Mouse (Mus musculus): ENCODE results near the gene Met. TPM values are rescaled to one million over a fixed set of nuclear protein-coding genes. Genes with fewer than 3 reads are reported as not detected.
A peak's percentile ranks its signal among the peaks of the same experiment; 100 is the strongest.

Met gene
- total and polyA plus RNA-seq, 2 experiments from 2014 or later, result 1.1 to 4.5 TPM

DNA sequence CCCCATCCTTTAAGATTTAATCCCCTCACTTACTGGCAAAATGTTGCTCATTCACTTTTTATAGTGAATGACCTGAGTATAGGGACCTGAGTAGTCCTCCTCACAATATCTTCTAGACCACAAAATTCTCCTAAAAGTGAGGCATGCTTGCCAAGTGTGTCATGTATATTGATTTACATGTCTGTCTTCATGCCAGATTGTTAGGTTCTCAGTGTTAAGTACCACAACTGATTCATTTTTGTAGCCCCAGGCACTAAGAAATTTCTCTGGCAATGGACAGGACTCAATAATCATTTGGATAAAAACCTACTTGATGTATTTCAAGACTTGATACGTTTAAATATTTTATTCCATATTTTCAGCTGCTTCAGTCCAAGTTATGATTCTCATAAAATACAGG is 8.5 kb upstream of the Met start:
- no peak for DNase-seq (ENCODE audit: low spot score)
- no peak overlapping the region for H3K9ac ChIP-seq (replicated peaks; ENCODE audit: low read length)
- WGBS, result 79% methylated on average over 1 of the region's 1 CpGs
- no peaks in the 10 kb centered on the region for H3K9me3 ChIP-seq (ENCODE audit: low read length)
- no peak for ATAC-seq
- no peaks in the 10 kb centered on the region for H3K36me3 ChIP-seq (ENCODE audit: insufficient read depth, low read length)
- no peaks in the 10 kb centered on the region for H3K27me3 ChIP-seq (ENCODE audit: insufficient read depth, low read length)
- no peak overlapping the region for H3K4me3 ChIP-seq (ENCODE audit: low read length)
- no peak overlapping the region for H3K27ac ChIP-seq
- no peak overlapping the region for H3K4me2 ChIP-seq (ENCODE audit: low read depth, low read length)
- no peaks in the 10 kb centered on the region for H3K4me1 ChIP-seq (ENCODE audit: insufficient read depth, low read length)
- no peak for TF ChIP-seq CTCF (IDR thresholded peaks at IDR 0.05; ENCODE audit: low read depth)

DNA sequence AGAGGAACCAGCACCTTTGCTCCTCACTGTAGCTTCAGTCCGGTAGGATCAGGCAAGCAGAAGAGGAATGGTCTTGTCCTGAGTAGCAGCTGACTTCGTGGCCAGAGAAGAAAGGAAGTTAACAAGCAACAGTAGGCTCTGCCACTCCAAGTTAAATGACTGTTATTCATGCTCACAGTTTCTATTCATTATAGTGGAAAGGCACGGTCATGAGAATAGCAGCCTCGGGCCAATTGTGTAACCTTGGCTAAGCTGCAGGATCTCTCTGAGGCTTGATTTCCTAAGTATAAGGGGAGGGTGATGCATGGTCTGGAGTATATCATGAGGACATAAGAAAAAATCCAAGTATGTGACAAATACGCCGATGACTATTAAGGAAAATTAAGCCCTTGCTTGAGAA is 4.0 kb upstream of the Met start:
- H3K36me3 ChIP-seq (ENCODE audit: insufficient read depth, low read length), result no peaks in the 10 kb centered on the region
- H3K4me1 ChIP-seq (ENCODE audit: insufficient read depth, low read length), result 0 out of 2 replicates have a peak, but pooled peaks cover 5% of the 10 kb centered on the region
- no peaks in the 10 kb centered on the region for H3K9me3 ChIP-seq (ENCODE audit: low read length)
- ATAC-seq (no peak), DNase-seq (ENCODE audit: low spot score) (no peak)
- no peak overlapping the region for H3K4me3 ChIP-seq (ENCODE audit: low read length)
- H3K4me2 ChIP-seq (ENCODE audit: low read depth, low read length), result no peak overlapping the region
- no peak overlapping the region for H3K9ac ChIP-seq (replicated peaks; ENCODE audit: low read length)
- no peak for TF ChIP-seq CTCF (IDR thresholded peaks at IDR 0.05; ENCODE audit: low read depth)
- WGBS, result 42% methylated on average over 6 of the region's 6 CpGs
- H3K27me3 ChIP-seq (ENCODE audit: insufficient read depth, low read length), result no peaks in the 10 kb centered on the region
- no peak overlapping the region for H3K27ac ChIP-seq

DNA sequence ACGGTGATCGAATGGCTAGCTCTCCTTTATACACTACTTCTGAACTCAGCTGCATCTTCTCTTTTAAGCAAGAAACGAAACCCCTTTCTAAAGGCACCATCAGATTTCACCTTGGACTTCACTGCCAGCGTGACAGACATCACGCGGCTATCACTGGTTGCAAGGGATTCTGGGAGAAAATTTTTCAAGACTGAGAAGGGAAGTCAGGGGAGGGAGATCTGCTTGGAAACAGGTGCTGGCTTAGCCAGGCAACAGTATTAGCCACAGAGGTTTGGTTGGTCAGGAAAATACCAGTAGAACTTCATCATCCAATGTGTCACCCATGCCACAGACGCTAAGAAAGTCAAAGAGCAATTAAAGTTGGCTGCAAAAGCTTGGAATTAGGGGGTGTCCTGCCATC is 2.2 kb upstream of the Met start:
- no peak for TF ChIP-seq CTCF (IDR thresholded peaks at IDR 0.05; ENCODE audit: low read depth)

DNA sequence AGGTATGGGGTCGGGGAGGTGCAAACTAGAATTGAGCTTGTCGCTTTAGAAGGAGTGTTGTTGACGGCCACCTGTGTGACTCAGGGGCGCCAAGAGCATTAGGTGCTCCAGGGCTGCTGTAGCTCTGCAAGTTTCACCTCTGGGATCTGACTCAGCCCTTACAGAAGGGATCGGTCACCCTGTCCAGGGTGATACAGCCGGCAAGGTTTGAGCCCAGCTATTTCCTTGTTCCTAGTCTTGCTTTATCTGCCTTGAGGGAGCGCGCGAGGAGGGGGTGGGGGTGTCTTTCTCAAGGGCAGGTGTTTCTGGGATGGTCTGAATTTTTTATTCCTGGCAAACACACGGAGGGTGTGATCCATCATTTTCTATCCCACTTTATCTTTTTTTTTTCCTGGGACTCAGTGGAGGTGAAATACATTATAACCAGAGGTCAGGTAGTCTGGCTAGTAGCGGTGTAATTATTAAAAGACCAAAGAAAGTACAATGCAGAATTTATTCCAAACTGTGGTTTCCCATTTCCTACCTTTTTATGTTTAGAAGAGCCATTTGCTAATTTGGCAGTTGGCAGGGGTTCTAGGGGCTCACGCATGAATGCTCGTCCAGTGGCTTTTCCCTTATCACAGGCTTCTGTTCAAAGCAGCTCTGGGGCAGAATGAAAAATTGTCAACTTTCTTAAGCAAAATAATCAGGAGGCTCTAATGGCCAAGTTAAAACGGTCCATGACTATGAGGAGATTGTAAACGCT is 853 bp downstream of the Met start:
- Histone ChIP-seq H3K4me2 (ENCODE audit: low read depth, low read length) (peak overlapping the region; percentile 100), H3K4me1 (ENCODE audit: insufficient read depth, low read length) (0 out of 2 replicates have a peak, but pooled peaks cover 5% of the 10 kb centered on the region), H3K9me3 (ENCODE audit: low read length) (no peaks in the 10 kb centered on the region), H3K27me3 (ENCODE audit: insufficient read depth, low read length) (0 out of 2 replicates have a peak, but pooled peaks cover 4% of the 10 kb centered on the region), H3K9ac (replicated peaks; ENCODE audit: low read length) (0 out of 2 replicates have a peak overlapping the region, but pooled peaks have one; percentile 37), H3K27ac (no peak overlapping the region), H3K36me3 (ENCODE audit: insufficient read depth, low read length) (no peaks in the 10 kb centered on the region), H3K4me3 (ENCODE audit: low read length) (peak overlapping the region; percentile 70)
- WGBS, result 7% methylated on average over 15 of the region's 15 CpGs
- TF ChIP-seq CTCF (IDR thresholded peaks at IDR 0.05; ENCODE audit: low read depth), result no peak
- DNase-seq (ENCODE audit: low spot score), result no peak
- ATAC-seq, result no peak; the same call in 1 of the 2 replicates

More for the DNA sequence above, 2.2 kb upstream of the Met start:
- 0 out of 2 replicates have a peak, but pooled peaks cover 4% of the 10 kb centered on the region for H3K27me3 ChIP-seq (ENCODE audit: insufficient read depth, low read length)
- H3K27ac ChIP-seq, result no peak overlapping the region
- ATAC-seq (no peak), DNase-seq (ENCODE audit: low spot score) (no peak)
- H3K4me3 ChIP-seq (ENCODE audit: low read length), result no peak overlapping the region
- H3K4me2 ChIP-seq (ENCODE audit: low read depth, low read length), result no peak overlapping the region
- no peaks in the 10 kb centered on the region for H3K9me3 ChIP-seq (ENCODE audit: low read length)
- 0 out of 2 replicates have a peak, but pooled peaks cover 5% of the 10 kb centered on the region for H3K4me1 ChIP-seq (ENCODE audit: insufficient read depth, low read length)
- WGBS, result 82% methylated on average over 7 of the region's 7 CpGs
- no peak overlapping the region for H3K9ac ChIP-seq (replicated peaks; ENCODE audit: low read length)
- H3K36me3 ChIP-seq (ENCODE audit: insufficient read depth, low read length), result no peaks in the 10 kb centered on the region

DNA sequence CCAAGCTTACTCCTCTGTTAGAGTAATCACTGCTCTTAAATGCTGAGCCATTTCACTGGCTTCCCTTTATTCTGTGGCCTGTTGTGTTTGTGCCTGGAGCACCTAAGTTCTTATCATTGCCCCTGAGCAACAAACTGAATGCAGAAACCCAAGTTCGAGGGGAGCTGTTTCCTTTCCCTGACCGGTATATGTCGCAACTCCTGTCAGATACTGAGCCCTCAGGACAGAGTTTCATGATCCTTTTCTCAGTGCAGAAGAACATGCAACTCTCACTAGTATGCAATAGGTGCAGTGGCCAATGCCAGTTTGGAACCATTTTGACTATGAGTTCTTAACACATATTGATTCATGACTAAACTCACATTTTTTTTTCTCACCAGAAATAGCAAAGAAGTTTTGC is 2.9 kb downstream of the Met start:
- Histone ChIP-seq H3K27me3 (ENCODE audit: insufficient read depth, low read length) (0 out of 2 replicates have a peak, but pooled peaks cover 4% of the 10 kb centered on the region), H3K4me1 (ENCODE audit: insufficient read depth, low read length) (0 out of 2 replicates have a peak, but pooled peaks cover 5% of the 10 kb centered on the region), H3K36me3 (ENCODE audit: insufficient read depth, low read length) (no peaks in the 10 kb centered on the region), H3K9ac (replicated peaks; ENCODE audit: low read length) (no peak overlapping the region), H3K4me3 (ENCODE audit: low read length) (no peak overlapping the region), H3K9me3 (ENCODE audit: low read length) (no peaks in the 10 kb centered on the region), H3K4me2 (ENCODE audit: low read depth, low read length) (no peak overlapping the region), H3K27ac (no peak overlapping the region)
- no peak for TF ChIP-seq CTCF (IDR thresholded peaks at IDR 0.05; ENCODE audit: low read depth)
- no peak for DNase-seq (ENCODE audit: low spot score)
- ATAC-seq, result no peak
- 93% methylated on average over 3 of the region's 3 CpGs for WGBS

DNA sequence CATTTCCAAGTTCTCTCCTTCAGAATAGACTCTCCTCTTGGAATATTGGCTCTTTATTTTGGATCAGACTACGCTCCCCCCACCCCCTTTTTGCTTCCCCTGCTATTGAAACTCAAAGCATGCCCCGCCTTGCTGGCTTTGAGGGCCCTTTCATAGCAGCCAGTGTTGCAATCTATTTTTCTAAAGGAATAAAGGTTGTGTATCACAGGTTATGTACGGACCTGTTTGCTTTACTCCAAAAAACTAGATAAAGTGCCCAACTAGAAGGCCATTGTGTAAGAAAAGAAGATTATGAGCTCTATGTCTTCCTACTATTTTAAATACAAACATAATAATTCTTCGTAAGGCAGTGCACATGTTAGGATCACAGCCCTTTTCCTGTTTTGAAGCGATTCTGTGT is 5.4 kb downstream of the Met start:
- WGBS, result 91% methylated on average over 5 of the region's 5 CpGs
- DNase-seq (ENCODE audit: low spot score) (no peak), ATAC-seq (no peak)
- H3K27ac ChIP-seq, result no peak overlapping the region
- no peaks in the 10 kb centered on the region for H3K9me3 ChIP-seq (ENCODE audit: low read length)
- no peak overlapping the region for H3K4me2 ChIP-seq (ENCODE audit: low read depth, low read length)
- no peak for TF ChIP-seq CTCF (IDR thresholded peaks at IDR 0.05; ENCODE audit: low read depth)
- no peak overlapping the region for H3K9ac ChIP-seq (replicated peaks; ENCODE audit: low read length)
- H3K4me1 ChIP-seq (ENCODE audit: insufficient read depth, low read length), result no peaks in the 10 kb centered on the region
- H3K27me3 ChIP-seq (ENCODE audit: insufficient read depth, low read length), result 0 out of 2 replicates have a peak, but pooled peaks cover 4% of the 10 kb centered on the region
- H3K36me3 ChIP-seq (ENCODE audit: insufficient read depth, low read length), result no peaks in the 10 kb centered on the region
- H3K4me3 ChIP-seq (ENCODE audit: low read length), result no peak overlapping the region

DNA sequence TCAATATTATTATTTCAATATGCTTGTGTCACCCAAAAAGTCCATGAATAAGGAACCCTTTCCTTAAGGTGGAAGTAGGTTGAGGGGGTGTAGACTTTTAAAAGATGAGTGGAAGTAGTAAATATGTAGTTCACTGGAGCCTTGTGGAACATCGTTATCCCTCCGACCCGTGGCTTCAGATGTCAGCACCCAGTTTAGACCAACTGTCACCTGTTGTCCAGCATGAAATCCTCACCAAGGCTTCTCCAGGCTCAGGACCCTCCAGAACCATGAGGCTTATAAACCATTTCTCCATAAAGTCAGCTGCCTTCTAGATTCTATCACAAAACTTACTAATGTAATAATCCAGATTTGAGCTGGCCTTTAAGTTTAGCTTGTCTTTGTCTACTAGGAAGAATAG is 9.5 kb downstream of the Met start:
- Histone ChIP-seq H3K27me3 (ENCODE audit: insufficient read depth, low read length) (no peaks in the 10 kb centered on the region), H3K4me3 (ENCODE audit: low read length) (no peak overlapping the region), H3K4me2 (ENCODE audit: low read depth, low read length) (no peak overlapping the region), H3K36me3 (ENCODE audit: insufficient read depth, low read length) (no peaks in the 10 kb centered on the region), H3K27ac (no peak overlapping the region), H3K9ac (replicated peaks; ENCODE audit: low read length) (no peak overlapping the region), H3K4me1 (ENCODE audit: insufficient read depth, low read length) (no peaks in the 10 kb centered on the region), H3K9me3 (ENCODE audit: low read length) (no peaks in the 10 kb centered on the region)
- no peak for TF ChIP-seq CTCF (IDR thresholded peaks at IDR 0.05; ENCODE audit: low read depth)
- ATAC-seq (no peak), DNase-seq (ENCODE audit: low spot score) (no peak)
- WGBS, result 88% methylated on average over 3 of the region's 3 CpGs
